Mouse (Mus musculus) telencephalon, adult 2 months (tissue): Measurements from ENCODE around the gene Them4.

Experiments used
- DNase-seq: peaks from one replicate; pipeline ENCODE4 v3.0.0-alpha.2; 2011; ENCODE audit warnings: low read depth, low spot score

Gene Them4

DNA sequence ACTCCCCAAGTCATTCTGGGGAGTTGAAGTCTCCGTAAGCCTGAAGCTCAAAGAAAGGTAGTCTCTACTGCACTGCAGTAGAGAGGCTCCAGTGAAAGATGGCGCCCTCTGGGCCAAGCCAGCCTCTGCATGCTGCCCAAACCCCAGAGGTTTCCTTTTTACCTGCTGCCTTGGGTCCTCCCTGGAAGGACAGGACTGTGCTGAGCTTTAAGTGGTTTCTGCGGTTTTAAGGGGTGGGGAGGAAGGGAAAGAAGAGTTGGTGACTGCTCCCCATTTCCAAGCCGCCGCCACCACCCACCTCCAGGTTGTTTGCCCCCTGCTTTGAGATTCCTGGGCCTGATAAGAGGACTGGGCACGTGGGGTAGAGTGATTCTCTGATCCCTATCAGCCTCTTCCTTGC, 58.7 kb downstream of the Them4 start:
- DNase-seq, result no peak

DNA sequence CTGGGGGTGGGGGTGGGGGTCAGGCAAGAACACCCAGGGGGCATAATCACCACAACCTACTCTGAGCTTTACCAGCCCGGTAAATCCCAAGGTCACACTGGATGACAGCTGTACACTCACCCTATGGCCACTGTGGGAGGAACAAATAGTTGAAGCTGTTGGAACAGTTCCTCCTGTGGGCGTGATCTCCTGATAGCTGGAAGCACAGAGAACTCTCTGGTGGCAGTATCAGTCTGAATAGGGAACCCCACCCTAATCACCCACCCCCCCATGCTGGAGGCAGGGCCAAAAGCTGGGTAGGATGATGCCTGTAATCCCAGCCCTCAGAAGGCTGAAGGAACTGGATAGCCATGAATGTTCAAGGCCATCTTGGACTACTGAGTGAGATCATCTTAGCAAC, 59.8 kb downstream of the Them4 start:
- no peak for DNase-seq

DNA sequence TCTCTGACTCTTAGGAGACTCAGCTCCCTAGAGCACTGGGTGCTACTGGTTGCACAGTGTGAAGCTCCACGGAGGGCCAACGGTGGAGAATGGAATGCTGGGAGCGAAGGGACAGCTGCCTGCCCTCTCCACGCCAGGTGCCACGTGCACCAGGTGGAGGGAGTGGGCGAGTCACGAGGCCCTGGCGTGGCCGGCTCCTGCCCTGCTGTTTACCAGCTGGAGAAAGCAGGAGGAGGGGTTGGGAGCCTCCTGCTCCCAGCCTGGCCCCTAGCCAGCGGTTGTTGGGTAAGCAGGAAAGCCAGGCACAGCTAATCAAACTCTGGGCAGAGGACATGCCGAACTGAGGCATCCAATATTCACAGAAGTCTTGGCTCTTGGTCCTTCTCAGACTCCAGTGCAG, 61.7 kb downstream of the Them4 start:
- DNase-seq, result no peak

DNA sequence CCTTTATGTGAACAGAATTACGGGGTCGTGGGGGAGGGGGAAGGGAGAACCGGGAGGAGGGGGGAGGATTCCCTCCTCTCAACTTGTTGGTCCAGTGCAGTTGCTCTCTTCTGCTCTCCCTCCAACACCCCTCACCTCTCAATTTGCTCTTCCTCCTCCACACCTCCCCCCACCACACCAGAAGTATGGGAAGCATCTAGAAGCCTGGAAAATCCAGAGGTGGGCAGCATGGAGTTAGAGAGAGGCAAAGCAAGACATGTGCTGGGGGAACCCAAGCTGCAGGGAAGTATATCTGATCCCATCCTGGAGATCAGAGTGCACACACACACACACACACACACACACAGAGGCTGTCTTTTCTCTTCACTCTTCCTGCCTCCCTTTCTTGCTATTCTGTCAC, 62.1 kb downstream of the Them4 start:
- no peak for DNase-seq

DNA sequence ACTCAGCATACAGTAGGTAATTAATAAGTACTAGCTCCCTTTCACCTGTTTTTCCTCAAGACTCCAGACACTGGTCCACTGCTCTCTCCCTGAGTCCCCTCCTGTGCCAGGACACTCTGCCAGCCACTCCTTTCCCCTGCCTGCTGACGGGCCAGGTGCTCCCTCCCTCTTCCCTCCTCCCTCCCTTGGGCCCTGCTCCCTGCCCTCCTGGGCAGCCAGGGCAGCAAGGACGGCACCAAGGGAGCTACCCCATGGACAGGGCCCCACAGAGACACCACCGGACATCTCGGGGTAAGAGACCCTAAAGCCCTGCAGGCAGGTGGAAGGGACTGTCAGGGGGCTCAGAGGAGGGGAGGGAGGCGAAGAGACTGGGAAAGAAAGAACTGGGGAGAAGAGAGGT, 62.8 kb downstream of the Them4 start, which contains the start of gene Rorc:
Gene Rorc (plus strand): TSS at position 154 of the 400 bp plus-strand sequence.
- no peak for DNase-seq

DNA sequence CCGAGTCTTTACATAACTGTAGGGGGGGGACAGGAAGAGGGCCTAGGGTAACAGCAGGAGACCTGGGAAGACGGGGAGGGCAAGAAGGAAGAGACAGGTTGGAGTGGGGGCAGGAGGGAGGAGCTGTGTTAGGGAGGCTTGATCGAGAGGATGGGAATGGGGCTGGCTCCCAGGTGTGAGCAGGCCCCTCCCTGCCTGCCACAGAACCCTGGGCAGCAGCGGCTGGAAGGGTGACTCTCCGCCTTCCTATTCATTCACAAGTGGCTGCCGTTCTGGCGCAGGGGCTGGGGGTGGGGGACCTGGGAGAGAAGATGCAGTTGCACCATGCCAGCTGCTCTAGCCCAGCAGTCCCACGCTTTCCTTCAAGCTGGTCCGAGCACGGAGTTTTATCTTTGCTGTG, 63.2 kb downstream of the Them4 start:
- no peak for DNase-seq

DNA sequence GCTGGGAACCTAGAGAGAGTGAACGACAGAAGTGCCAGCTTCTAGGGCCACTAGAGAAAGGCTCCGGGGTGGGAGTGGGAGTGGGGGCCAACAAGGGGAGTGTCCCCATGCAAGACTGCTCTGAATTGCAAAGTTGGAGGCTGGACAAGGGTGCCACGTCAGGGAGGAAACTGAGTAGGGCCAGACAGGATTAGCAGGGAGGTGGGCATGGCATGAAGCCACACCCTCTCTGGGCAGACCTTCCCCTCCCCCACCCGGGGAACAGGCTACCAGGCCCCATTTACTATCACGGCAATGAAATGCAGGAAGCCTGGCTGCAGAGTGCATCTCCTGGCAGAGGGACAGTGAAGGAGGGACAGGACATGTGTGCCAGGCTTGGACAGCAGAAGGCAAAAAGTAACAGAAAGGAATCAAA, 63.7 kb downstream of the Them4 start:
- DNase-seq, result no peak

DNA sequence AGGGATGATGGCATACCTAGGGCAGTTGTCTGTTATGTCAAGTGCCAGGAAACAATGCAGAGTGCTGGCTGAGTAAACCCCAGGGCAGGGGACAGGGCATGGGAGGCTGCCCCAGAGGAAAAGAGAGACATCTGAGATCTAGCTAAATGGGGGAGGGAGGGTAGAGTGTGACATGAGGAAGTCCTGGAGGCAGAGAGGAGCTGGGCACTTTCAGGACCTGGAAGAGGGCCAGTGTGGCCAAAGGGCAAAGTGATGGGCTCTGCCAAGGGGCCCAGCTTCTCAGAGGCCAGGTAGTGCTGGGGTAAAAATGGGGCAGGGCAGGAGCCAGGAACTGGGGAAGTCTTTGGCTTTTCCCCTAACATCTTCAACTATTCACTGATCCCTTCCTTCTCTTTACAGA, 64.7 kb downstream of the Them4 start:
- DNase-seq, result no peak

DNA sequence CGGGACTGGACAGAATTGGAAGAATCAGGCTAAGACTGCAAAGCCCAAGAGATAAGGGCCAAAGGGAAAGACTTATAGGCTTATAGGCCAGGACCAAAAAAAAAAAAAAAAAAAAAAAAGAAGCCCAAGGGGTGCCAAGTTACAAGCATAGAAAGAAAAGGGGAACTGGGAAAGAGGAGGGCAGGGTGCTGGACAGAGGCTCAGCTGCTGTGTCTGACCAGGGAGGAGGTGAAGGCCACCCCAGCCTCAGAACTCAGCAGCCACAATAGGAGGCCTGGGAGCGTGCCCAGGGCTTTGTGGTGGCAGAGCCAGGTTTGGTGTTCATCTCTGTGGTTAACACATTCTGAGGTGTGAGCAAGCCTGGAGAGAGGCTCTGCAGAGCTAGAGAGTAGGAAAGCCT, 65.3 kb downstream of the Them4 start:
- no peak for DNase-seq

DNA sequence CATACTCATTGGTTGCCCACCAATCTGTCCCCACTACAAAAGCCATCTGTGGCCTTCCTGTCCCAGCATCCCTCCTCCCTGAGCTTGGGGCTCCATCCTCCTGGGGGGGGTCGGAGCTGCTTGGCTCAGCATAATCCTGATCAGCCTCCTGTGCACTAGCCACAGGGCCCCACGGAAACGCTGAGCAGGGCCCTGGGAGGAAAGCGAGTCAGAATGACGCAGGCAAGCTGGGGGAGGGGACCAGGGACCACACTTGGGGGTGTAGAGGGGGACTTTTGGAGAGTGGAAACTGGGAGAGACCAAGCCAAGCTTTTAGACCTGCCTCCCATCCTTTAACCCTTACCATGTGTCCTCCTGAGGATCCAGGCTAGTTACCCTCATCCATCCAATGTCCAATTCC, 66.0 kb downstream of the Them4 start:
- DNase-seq, result no peak

DNA sequence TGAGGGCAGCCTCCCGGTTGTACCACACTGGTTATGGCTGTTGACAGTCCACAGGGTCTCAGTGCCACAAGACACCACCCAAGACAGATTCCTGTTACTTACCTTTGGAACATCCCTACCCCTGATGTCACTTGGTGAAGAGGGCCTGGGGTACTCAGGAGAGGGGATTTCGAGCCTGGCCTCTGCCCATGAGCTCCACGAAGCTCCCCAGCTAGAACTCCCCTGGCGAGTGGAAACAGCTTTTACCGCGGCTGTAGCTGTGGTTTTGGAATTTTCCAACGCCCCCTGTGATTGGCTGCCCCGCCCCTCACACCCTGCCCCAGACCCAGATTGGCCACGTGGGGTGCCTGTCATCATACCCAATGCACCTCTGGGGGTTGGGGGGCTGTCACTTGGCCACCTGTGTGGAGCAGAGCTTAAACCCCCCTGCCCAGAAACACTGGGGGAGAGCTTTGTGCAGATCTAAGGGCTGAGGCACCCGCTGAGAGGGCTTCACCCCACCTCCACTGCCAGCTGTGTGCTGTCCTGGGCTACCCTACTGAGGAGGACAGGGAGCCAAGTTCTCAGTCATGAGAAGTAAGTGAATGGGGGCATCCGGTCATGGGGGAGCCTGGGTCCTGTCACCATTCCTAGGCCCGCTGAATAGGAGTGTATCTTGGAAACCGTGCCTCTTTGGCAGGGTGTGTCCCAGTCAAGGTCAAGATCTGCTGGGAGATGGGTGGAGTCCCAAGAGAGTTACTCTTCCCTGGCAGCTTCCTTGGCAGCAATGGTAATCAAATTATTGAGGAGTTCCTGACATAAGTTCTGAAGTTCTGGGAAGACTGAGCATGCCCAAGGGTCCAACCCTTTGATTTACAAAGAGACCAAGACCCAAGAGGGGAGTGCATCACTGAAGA, 67.4 kb downstream of the Them4 start:
- no peak for DNase-seq

DNA sequence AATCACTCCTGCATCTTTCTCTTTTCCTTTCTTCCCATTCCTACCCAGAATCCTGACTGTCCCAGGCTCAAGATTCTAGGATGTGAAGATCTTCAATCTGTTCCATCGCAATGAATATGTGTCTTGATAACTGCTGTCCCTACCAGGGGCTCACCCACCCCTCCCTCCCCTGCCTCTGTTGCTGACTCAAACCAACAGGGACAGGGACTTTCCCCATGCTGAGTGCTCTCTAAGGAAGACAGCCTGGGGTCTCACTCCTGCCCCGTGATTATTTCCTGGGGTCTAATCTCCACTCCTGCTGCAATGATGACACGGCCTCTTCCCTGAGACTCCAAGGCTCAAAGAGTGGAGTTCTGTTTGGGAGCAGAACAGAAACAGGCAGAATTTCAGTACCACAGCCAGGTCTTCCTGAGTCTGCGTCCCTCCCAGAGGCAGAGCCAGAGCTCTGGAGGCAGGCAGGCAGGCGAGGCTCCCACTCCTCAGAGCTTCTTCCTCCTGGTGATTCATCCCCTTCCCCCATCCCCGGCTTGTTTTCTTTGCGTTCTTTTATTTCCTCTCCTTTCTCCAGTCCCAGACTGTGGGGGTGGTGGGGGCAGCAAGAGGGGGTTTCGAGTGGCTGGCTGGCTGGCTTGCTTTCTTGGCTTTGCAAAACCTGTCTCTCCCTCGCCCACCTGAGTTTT, 70.1 kb downstream of the Them4 start:
- no peak for DNase-seq
